ENCODE assay signal across 10 mouse cellular contexts in the genomic region with DNA sequence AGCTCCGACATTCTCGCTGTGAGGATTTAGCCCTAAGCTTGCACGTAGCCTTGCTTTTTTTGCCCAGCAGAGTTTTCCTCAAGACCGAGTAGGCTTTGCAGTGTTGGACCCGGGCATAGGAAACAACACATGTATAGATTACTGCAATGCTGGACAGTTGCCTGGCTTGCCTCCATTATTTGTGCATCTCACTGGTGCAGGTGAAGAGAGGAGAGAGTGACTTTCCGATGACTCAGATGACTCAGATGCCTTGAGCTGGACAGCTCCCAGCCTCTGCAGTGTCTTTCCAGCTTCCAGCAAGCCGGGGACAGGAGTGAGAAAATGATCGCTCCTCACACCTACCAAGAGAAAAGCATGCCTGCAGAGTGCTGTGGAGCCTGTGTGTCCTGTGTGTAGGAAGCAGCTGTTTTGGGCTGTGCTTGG. TPM values are rescaled to one million over a fixed set of nuclear protein-coding genes. Genes with fewer than 3 reads are reported as not detected.
A peak's percentile ranks its signal among the peaks of the same experiment; 100 is the strongest.
DNase-seq lines count a peak whose midpoint lies in the region; ATAC-seq and TF ChIP-seq lines count a peak whose summit lies in the region.
"Had no signal": no experiment of that assay in that cellular context is flagged by ENCODE, and none has a peak within 500 bp of the region (broad histone marks: within the 10 kb centered on the region; RNA-seq: fewer than 3 reads in every experiment).

No protein-coding gene starts in this region.

- H3K36me3 ChIP-seq in kidney, embryonic 14.5 days (ENCODE audit: control insufficient read depth, insufficient read depth, low read length) = no peaks in the 10 kb centered on the region
- no peaks in the 10 kb centered on the region; the same call in 1 of the 2 replicates for H3K36me3 ChIP-seq in kidney, adult 2 months (ENCODE audit: control insufficient read depth, insufficient read depth, low read length)
- H3K36me3 ChIP-seq in heart, postnatal 0 days (replicated peaks; ENCODE audit: control insufficient read depth, insufficient read depth, low read length) = peaks cover 16% of the 10 kb centered on the region
- H3K36me3 ChIP-seq: neural tube, embryonic 13.5 days had no signal

- WGBS in kidney, embryonic 14.5 days = 31% methylated on average over 8 of the region's 8 CpGs
- 31% methylated on average over 8 of the region's 8 CpGs for WGBS in kidney, adult 2 months
- WGBS in heart, postnatal 0 days = 14% methylated on average over 8 of the region's 8 CpGs

- H3K27ac ChIP-seq in kidney, embryonic 14.5 days (ENCODE audit: low read depth, low read length) = no peak overlapping the region
- no peak overlapping the region for H3K27ac ChIP-seq in kidney, adult 2 months (ENCODE audit: insufficient read depth, low read depth, low read length)
- no peak overlapping the region for H3K27ac ChIP-seq in heart, postnatal 0 days (ENCODE audit: low read depth)
- H3K27ac ChIP-seq: liver, embryonic 14.5 days; neural tube, embryonic 13.5 days had no signal

- H3K9ac ChIP-seq in kidney, embryonic 14.5 days (ENCODE audit: low read depth, low read length) = no peak overlapping the region
- no peak overlapping the region for H3K9ac ChIP-seq in heart, postnatal 0 days (replicated peaks; ENCODE audit: low read depth, low read length)
- H3K9ac ChIP-seq: liver, embryonic 14.5 days; neural tube, embryonic 13.5 days had no signal

- no peaks in the 10 kb centered on the region for H3K27me3 ChIP-seq in kidney, embryonic 14.5 days (ENCODE audit: control insufficient read depth, insufficient read depth, low read length)
- no peaks in the 10 kb centered on the region for H3K27me3 ChIP-seq in kidney, adult 2 months (replicated peaks; ENCODE audit: control insufficient read depth, insufficient read depth, low read length)
- H3K27me3 ChIP-seq in heart, postnatal 0 days (ENCODE audit: control insufficient read depth, insufficient read depth, low read length) = no peaks in the 10 kb centered on the region
- H3K27me3 ChIP-seq: neural tube, embryonic 13.5 days had no signal

- DNase-seq in adrenal gland, postnatal 10 days = peak; percentile 45
- DNase-seq in adrenal gland, postnatal 4 days (ENCODE audit: low spot score in 2 of 2) = no peak
- no peak for DNase-seq in kidney, adult 2 months
- peak; percentile 80 for DNase-seq in ZHBTc4 (ENCODE audit: low read depth, low spot score)
- DNase-seq in heart, postnatal 0 days (ENCODE audit: low spot score) = peak; percentile 28
- no peak for DNase-seq in spleen, postnatal 14 days (ENCODE audit: low spot score in 2 of 2)
- no peak for DNase-seq in testis, postnatal 14 days (ENCODE audit: low spot score)

- no peaks in the 10 kb centered on the region for H3K9me3 ChIP-seq in kidney, embryonic 14.5 days (ENCODE audit: control insufficient read depth, low read length)
- H3K9me3 ChIP-seq in heart, postnatal 0 days (replicated peaks; ENCODE audit: control insufficient read depth, low read length) = no peaks in the 10 kb centered on the region
- H3K9me3 ChIP-seq: neural tube, embryonic 13.5 days had no signal

- TF ChIP-seq CTCF in kidney, adult 2 months (conservative IDR thresholded peaks at IDR 0.05; ENCODE audit: insufficient read depth, insufficient read length, low read depth, low read length) = no peak
- no peak for TF ChIP-seq CTCF in heart, postnatal 0 days (IDR thresholded peaks at IDR 0.05; ENCODE audit: low read depth)

- no peak for TF ChIP-seq POLR2A in kidney, adult 2 months (IDR thresholded peaks at IDR 0.05; ENCODE audit: low read depth, low read length)

- peak; percentile 35; the same call in 1 of the 2 replicates for ATAC-seq in kidney, embryonic 14.5 days (ENCODE audit: low FRiP score, low TSS enrichment)
- ATAC-seq in heart, postnatal 0 days (ENCODE audit: insufficient read depth, low read depth) = peak; percentile 36; the same call in 1 of the 2 replicates

- H3K4me1 ChIP-seq in kidney, embryonic 14.5 days (ENCODE audit: control insufficient read depth, insufficient read depth, low read length) = no peaks in the 10 kb centered on the region
- peaks cover 51% of the 10 kb centered on the region for H3K4me1 ChIP-seq in kidney, adult 2 months (ENCODE audit: control insufficient read depth, insufficient read depth, low read length)
- peaks cover 13% of the 10 kb centered on the region; the same call in 1 of the 2 replicates for H3K4me1 ChIP-seq in heart, postnatal 0 days (ENCODE audit: control insufficient read depth, insufficient read depth)
- H3K4me1 ChIP-seq: neural tube, embryonic 13.5 days had no signal

- no peak for TF ChIP-seq EP300 in heart, postnatal 0 days (IDR thresholded peaks at IDR 0.05; ENCODE audit: low read depth)

- H3K4me3 ChIP-seq in kidney, embryonic 14.5 days (ENCODE audit: low read length) = no peak overlapping the region
- H3K4me3 ChIP-seq in kidney, adult 2 months (ENCODE audit: insufficient read depth, low read depth, low read length) = no peak overlapping the region
- no peak overlapping the region for H3K4me3 ChIP-seq in heart, postnatal 0 days (ENCODE audit: low read depth, low read length)
- H3K4me3 ChIP-seq: neural tube, embryonic 13.5 days had no signal

- no peak overlapping the region for H3K4me2 ChIP-seq in kidney, embryonic 14.5 days (replicated peaks; ENCODE audit: low read depth, low read length)
- H3K4me2 ChIP-seq in heart, postnatal 0 days (ENCODE audit: low read depth, low read length) = 0 out of 2 replicates have a peak overlapping the region, but pooled peaks have one; percentile 9
- H3K4me2 ChIP-seq: neural tube, embryonic 13.5 days had no signal

RNA-seq across cellular contexts. Expression of gene Klf9, which starts 21.4 kb away (rescaled TPM):
- 100 to 1,000 TPM in 1 of 2 experiments, 10 to 100 TPM in 1; 61.3 to 109 TPM for total RNA-seq in adrenal gland, postnatal 10 days (2021)
- total RNA-seq in adrenal gland, postnatal 4 days (2021) = 10 to 100 TPM; 44.4 to 51.1 TPM
- polyA plus RNA-seq in kidney, embryonic 14.5 days (2014; fragmentation: Nextera tagmentation; extraction: Ambion mirVana) = 2.7 and 4.2 TPM in 2 replicates
- polyA plus RNA-seq in kidney, adult 2 months (2012; rRNA removed) = 59.3 and 62.3 TPM in 2 replicates
- 35.1 and 71.5 TPM in 2 replicates for total RNA-seq in heart, postnatal 0 days (2014; rRNA removed; ENCODE audit: low replicate concordance)
- polyA plus RNA-seq in heart, postnatal 0 days (2015; fragmentation: Nextera tagmentation; extraction: Ambion mirVana) = 14.4 and 16.5 TPM in 2 replicates

Comparison
In these comparisons a context has a peak if more than half of its experiments do, and no peak if none do; other contexts are left out.
1. DNase-seq: peak in adrenal gland, postnatal 10 days (single experiment), ZHBTc4 (single experiment) and heart, postnatal 0 days (single experiment); none in adrenal gland, postnatal 4 days (0 of 2), kidney, adult 2 months (single experiment), spleen, postnatal 14 days (0 of 2) and testis, postnatal 14 days (single experiment).